10 mouse cellular contexts compared by ENCODE assay signal in genomic region chr10:92164648-92164960, GRCm38 (mm10).
DNase-seq lines count a peak whose midpoint lies in the region; ATAC-seq and TF ChIP-seq lines count a peak whose summit lies in the region.
"Had no signal": no experiment of that assay in that cellular context is flagged by ENCODE, and none has a peak within 500 bp of the region (broad histone marks: within the 10 kb centered on the region; RNA-seq: fewer than 3 reads in every experiment).

No protein-coding gene starts in this region.

- no peaks in the 10 kb centered on the region for H3K9me3 ChIP-seq in kidney, embryonic 14.5 days (ENCODE audit: control insufficient read depth, low read length)
- no peaks in the 10 kb centered on the region for H3K9me3 ChIP-seq in embryonic facial prominence, embryonic 14.5 days (ENCODE audit: control insufficient read depth, low read length)
- no peaks in the 10 kb centered on the region for H3K9me3 ChIP-seq in hindbrain, embryonic 15.5 days
- H3K9me3 ChIP-seq in neural tube, embryonic 12.5 days, result no peaks in the 10 kb centered on the region
- no peaks in the 10 kb centered on the region for H3K9me3 ChIP-seq in intestine, postnatal 0 days (ENCODE audit: control insufficient read depth)
- H3K9me3 ChIP-seq: liver, embryonic 15.5 days had no signal

- H3K27ac ChIP-seq in kidney, embryonic 14.5 days (ENCODE audit: low read depth, low read length), result 0 out of 2 replicates have a peak overlapping the region, but pooled peaks have one; percentile 13
- no peak overlapping the region for H3K27ac ChIP-seq in embryonic facial prominence, embryonic 14.5 days (replicated peaks; ENCODE audit: low read depth, low read length)
- peak overlapping the region; percentile 95 for H3K27ac ChIP-seq in hindbrain, embryonic 15.5 days (replicated peaks)
- peak overlapping the region; percentile 72 for H3K27ac ChIP-seq in neural tube, embryonic 12.5 days
- no peak overlapping the region for H3K27ac ChIP-seq in intestine, postnatal 0 days (ENCODE audit: low read depth, low read length)
- H3K27ac ChIP-seq: liver, embryonic 15.5 days had no signal

- H3K27me3 ChIP-seq in kidney, embryonic 14.5 days (ENCODE audit: control insufficient read depth, insufficient read depth, low read length), result no peaks in the 10 kb centered on the region
- H3K27me3 ChIP-seq in embryonic facial prominence, embryonic 14.5 days (replicated peaks; ENCODE audit: control insufficient read depth, insufficient read depth, low read length), result peaks cover 26% of the 10 kb centered on the region
- no peaks in the 10 kb centered on the region for H3K27me3 ChIP-seq in hindbrain, embryonic 15.5 days
- no peaks in the 10 kb centered on the region for H3K27me3 ChIP-seq in neural tube, embryonic 12.5 days (replicated peaks)
- H3K27me3 ChIP-seq in intestine, postnatal 0 days (replicated peaks; ENCODE audit: control insufficient read depth, insufficient read depth, low read length), result peaks cover 4% of the 10 kb centered on the region

- peak overlapping the region; percentile 19; the same call in 1 of the 2 replicates for H3K9ac ChIP-seq in kidney, embryonic 14.5 days (ENCODE audit: low read depth, low read length)
- no peak overlapping the region for H3K9ac ChIP-seq in embryonic facial prominence, embryonic 14.5 days (ENCODE audit: low read depth, low read length)
- H3K9ac ChIP-seq in hindbrain, embryonic 15.5 days, result peak overlapping the region; percentile 87
- peak overlapping the region; percentile 58 for H3K9ac ChIP-seq in neural tube, embryonic 12.5 days
- no peak overlapping the region for H3K9ac ChIP-seq in intestine, postnatal 0 days (ENCODE audit: low read depth, low read length)
- H3K9ac ChIP-seq: liver, embryonic 15.5 days had no signal

- H3K4me1 ChIP-seq in kidney, embryonic 14.5 days (ENCODE audit: control insufficient read depth, insufficient read depth, low read length), result no peaks in the 10 kb centered on the region
- peaks cover 10% of the 10 kb centered on the region; the same call in 1 of the 2 replicates for H3K4me1 ChIP-seq in embryonic facial prominence, embryonic 14.5 days (ENCODE audit: control insufficient read depth, insufficient read depth, low read length)
- H3K4me1 ChIP-seq in hindbrain, embryonic 15.5 days (replicated peaks), result peaks cover 9% of the 10 kb centered on the region
- H3K4me1 ChIP-seq in neural tube, embryonic 12.5 days, result peaks cover 12% of the 10 kb centered on the region; the same call in 1 of the 2 replicates
- no peaks in the 10 kb centered on the region; the same call in 1 of the 2 replicates for H3K4me1 ChIP-seq in intestine, postnatal 0 days (replicated peaks; ENCODE audit: control insufficient read depth, insufficient read depth, low read length)
- H3K4me1 ChIP-seq: liver, embryonic 15.5 days had no signal

- WGBS in kidney, embryonic 14.5 days, result 58% methylated on average over 3 of the region's 3 CpGs
- WGBS in embryonic facial prominence, embryonic 14.5 days, result 47% methylated on average over 3 of the region's 3 CpGs
- WGBS in hindbrain, embryonic 15.5 days, result 10% methylated on average over 3 of the region's 3 CpGs
- WGBS in neural tube, embryonic 12.5 days, result 13% methylated on average over 3 of the region's 3 CpGs
- 52% methylated on average over 3 of the region's 3 CpGs for WGBS in intestine, postnatal 0 days

- peak overlapping the region; percentile 40; the same call in 1 of the 2 replicates for H3K4me3 ChIP-seq in kidney, embryonic 14.5 days (ENCODE audit: low read length)
- H3K4me3 ChIP-seq in embryonic facial prominence, embryonic 14.5 days (ENCODE audit: low read depth, low read length), result peak overlapping the region; percentile 19
- H3K4me3 ChIP-seq in hindbrain, embryonic 15.5 days, result peak overlapping the region; percentile 62
- H3K4me3 ChIP-seq in neural tube, embryonic 12.5 days, result peak overlapping the region; percentile 47
- H3K4me3 ChIP-seq in intestine, postnatal 0 days (ENCODE audit: low read depth, low read length), result no peak overlapping the region
- H3K4me3 ChIP-seq: liver, embryonic 15.5 days had no signal

- no peaks in the 10 kb centered on the region for H3K36me3 ChIP-seq in kidney, embryonic 14.5 days (ENCODE audit: control insufficient read depth, insufficient read depth, low read length)
- no peaks in the 10 kb centered on the region for H3K36me3 ChIP-seq in embryonic facial prominence, embryonic 14.5 days (ENCODE audit: control insufficient read depth, insufficient read depth, low read length)
- H3K36me3 ChIP-seq in hindbrain, embryonic 15.5 days, result no peaks in the 10 kb centered on the region
- no peaks in the 10 kb centered on the region for H3K36me3 ChIP-seq in neural tube, embryonic 12.5 days
- no peaks in the 10 kb centered on the region for H3K36me3 ChIP-seq in intestine, postnatal 0 days (ENCODE audit: control insufficient read depth, insufficient read depth)
- H3K36me3 ChIP-seq: liver, embryonic 15.5 days had no signal

- ATAC-seq in kidney, embryonic 14.5 days (ENCODE audit: low FRiP score, low TSS enrichment), result no peak
- no peak for ATAC-seq in embryonic facial prominence, embryonic 14.5 days (ENCODE audit: low read depth)
- peak; percentile 47 for ATAC-seq in hindbrain, embryonic 15.5 days (ENCODE audit: low FRiP score, low read depth)
- no peak for ATAC-seq in neural tube, embryonic 12.5 days (ENCODE audit: low FRiP score, low read depth)
- no peak for ATAC-seq in intestine, postnatal 0 days

- peak overlapping the region; percentile 86; the same call in 1 of the 2 replicates for H3K4me2 ChIP-seq in kidney, embryonic 14.5 days (replicated peaks; ENCODE audit: low read depth, low read length)
- H3K4me2 ChIP-seq in embryonic facial prominence, embryonic 14.5 days (ENCODE audit: low read depth, low read length), result peak overlapping the region; percentile 19
- peak overlapping the region; percentile 58 for H3K4me2 ChIP-seq in hindbrain, embryonic 15.5 days
- H3K4me2 ChIP-seq in neural tube, embryonic 12.5 days (replicated peaks), result peak overlapping the region; percentile 56
- no peak overlapping the region for H3K4me2 ChIP-seq in intestine, postnatal 0 days (replicated peaks; ENCODE audit: low read depth)
- H3K4me2 ChIP-seq: liver, embryonic 15.5 days had no signal

- no peak for TF ChIP-seq CTCF in intestine, postnatal 0 days (IDR thresholded peaks at IDR 0.05; ENCODE audit: low read depth)

- DNase-seq in kidney, postnatal 36 days, result no peak
- DNase-seq in embryonic facial prominence, embryonic 14.5 days (ENCODE audit: low spot score), result no peak
- no peak for DNase-seq in spleen, postnatal 14 days (ENCODE audit: low spot score in 2 of 2)
- no peak for DNase-seq in urinary bladder, adult 18-20 months (ENCODE audit: low spot score in 2 of 2)
- DNase-seq: adrenal gland, adult 8-10 months had no signal

Comparison
In these comparisons a context has a peak if more than half of its experiments do, and no peak if none do; other contexts are left out.
1. H3K27ac ChIP-seq: peak in kidney, embryonic 14.5 days (single experiment), hindbrain, embryonic 15.5 days (single experiment) and neural tube, embryonic 12.5 days (single experiment); none in embryonic facial prominence, embryonic 14.5 days (single experiment) and intestine, postnatal 0 days (single experiment).
2. H3K9ac ChIP-seq: peak in kidney, embryonic 14.5 days (single experiment), hindbrain, embryonic 15.5 days (single experiment) and neural tube, embryonic 12.5 days (single experiment); none in embryonic facial prominence, embryonic 14.5 days (single experiment) and intestine, postnatal 0 days (single experiment).